Mouse (Mus musculus): Measurements from ENCODE around the gene Tshb. TPM values are rescaled to one million over a fixed set of nuclear protein-coding genes. Genes with fewer than 3 reads are reported as not detected.

Gene Tshb
- polyA plus RNA-seq, 1 experiment from 2014 or later = not detected

- WGBS = under 1% methylated on average over 33 of the region's 33 CpGs
- Histone ChIP-seq H3K9me3 (no peaks in the 10 kb centered on the region), H3K4me1 (replicated peaks) (peaks cover 45% of the 10 kb centered on the region), H3K4me3 (peak overlapping the region; percentile 86), H3K27me3 (ENCODE audit: insufficient read depth, poor library complexity, severe bottlenecking) (peaks cover 20% of the 10 kb centered on the region), H3K36me3 (no peaks in the 10 kb centered on the region), H3K27ac (peak overlapping the region; percentile 92)
- peak; percentile 49 for DNase-seq (ENCODE audit: low spot score)
These were observed 47.4 kb downstream of the Tshb start for GRCm38 (mm10) chr3:102735031-102735558.

GRCm38 (mm10) chr3:102734313-102735030 lies 48.0 kb downstream of the Tshb start, which contains the start of gene Tspan2:
TSS of gene Tspan2 (plus strand) at chr3:102734529.
- Histone ChIP-seq H3K27ac (peak within 1 kb of the TSS; percentile 92), H3K4me3 (peak within 1 kb of the TSS; percentile 86), H3K27me3 (ENCODE audit: insufficient read depth, poor library complexity, severe bottlenecking) (peaks cover 20% of the 10 kb centered on the region), H3K4me1 (replicated peaks) (peaks cover 45% of the 10 kb centered on the region), H3K9me3 (no peaks in the 10 kb centered on the region), H3K36me3 (no peaks in the 10 kb centered on the region)
- WGBS = under 1% methylated on average over 54 of the region's 54 CpGs
- DNase-seq (ENCODE audit: low spot score) = peak; percentile 76

GRCm38 (mm10) chr3:102733936-102734312 lies 48.6 kb downstream of the Tshb start:
- no peak for DNase-seq (ENCODE audit: low spot score)
- peaks cover 20% of the 10 kb centered on the region for H3K27me3 ChIP-seq (ENCODE audit: insufficient read depth, poor library complexity, severe bottlenecking)
- peak overlapping the region; percentile 86 for H3K4me3 ChIP-seq
- H3K9me3 ChIP-seq = no peaks in the 10 kb centered on the region
- no peaks in the 10 kb centered on the region for H3K36me3 ChIP-seq
- WGBS = 44% methylated on average over 6 of the region's 6 CpGs
- H3K4me1 ChIP-seq (replicated peaks) = peaks cover 43% of the 10 kb centered on the region
- peak overlapping the region; percentile 92 for H3K27ac ChIP-seq

GRCm38 (mm10) chr3:102733050-102733449 lies 49.5 kb downstream of the Tshb start:
- no peak overlapping the region for H3K27ac ChIP-seq
- DNase-seq (ENCODE audit: low spot score) = no peak
- no peak overlapping the region for H3K4me3 ChIP-seq
- H3K27me3 ChIP-seq (ENCODE audit: insufficient read depth, poor library complexity, severe bottlenecking) = peaks cover 20% of the 10 kb centered on the region
- 93% methylated on average over 3 of the region's 3 CpGs for WGBS
- no peaks in the 10 kb centered on the region for H3K9me3 ChIP-seq
- H3K4me1 ChIP-seq (replicated peaks) = peaks cover 36% of the 10 kb centered on the region
- H3K36me3 ChIP-seq = no peaks in the 10 kb centered on the region

GRCm38 (mm10) chr3:102732619-102733018 lies 49.9 kb downstream of the Tshb start:
- Histone ChIP-seq H3K36me3 (no peaks in the 10 kb centered on the region), H3K4me1 (replicated peaks) (peaks cover 35% of the 10 kb centered on the region), H3K9me3 (no peaks in the 10 kb centered on the region), H3K4me3 (no peak overlapping the region), H3K27ac (no peak overlapping the region), H3K27me3 (ENCODE audit: insufficient read depth, poor library complexity, severe bottlenecking) (peaks cover 20% of the 10 kb centered on the region)
- 89% methylated on average over 4 of the region's 4 CpGs for WGBS
- no peak for DNase-seq (ENCODE audit: low spot score)

- Histone ChIP-seq H3K9me3 (no peaks in the 10 kb centered on the region), H3K4me1 (replicated peaks) (peaks cover 24% of the 10 kb centered on the region), H3K27me3 (ENCODE audit: insufficient read depth, poor library complexity, severe bottlenecking) (peaks cover 20% of the 10 kb centered on the region), H3K36me3 (no peaks in the 10 kb centered on the region), H3K4me3 (no peak overlapping the region), H3K27ac (no peak overlapping the region)
- no peak for DNase-seq (ENCODE audit: low spot score)
- 78% methylated on average over 3 of the region's 3 CpGs for WGBS
These were observed 51.4 kb downstream of the Tshb start for GRCm38 (mm10) chr3:102731112-102731511.

- peaks cover 15% of the 10 kb centered on the region for H3K27me3 ChIP-seq (ENCODE audit: insufficient read depth, poor library complexity, severe bottlenecking)
- no peak overlapping the region for H3K27ac ChIP-seq
- DNase-seq (ENCODE audit: low spot score) = no peak
- H3K4me1 ChIP-seq (replicated peaks) = peaks cover 7% of the 10 kb centered on the region
- 69% methylated on average over 5 of the region's 5 CpGs for WGBS
- no peaks in the 10 kb centered on the region for H3K36me3 ChIP-seq
- H3K4me3 ChIP-seq = no peak overlapping the region
- no peaks in the 10 kb centered on the region for H3K9me3 ChIP-seq
These were observed 53.1 kb downstream of the Tshb start for GRCm38 (mm10) chr3:102729416-102729815.

Other genes with a start within 250 kb of the Tshb start
- 9.1 and 10.4 TPM in 2 replicates for gene Tspan2, start 48.2 kb downstream of the Tshb start, polyA plus RNA-seq (2016; fragmentation: Nextera tagmentation; extraction: Ambion mirVana)
- gene Sycp1, start 153.4 kb upstream of the Tshb start, polyA plus RNA-seq (2016; fragmentation: Nextera tagmentation; extraction: Ambion mirVana) = not detected in 2 replicates
- gene Nr1h5, start 181.4 kb upstream of the Tshb start, polyA plus RNA-seq (2016; fragmentation: Nextera tagmentation; extraction: Ambion mirVana) = not detected in 2 replicates
- gene Sike1, start 213.0 kb upstream of the Tshb start, polyA plus RNA-seq (2016; fragmentation: Nextera tagmentation; extraction: Ambion mirVana) = 72.2 and 77.5 TPM in 2 replicates
- 362 and 433 TPM in 2 replicates for gene Csde1, start 237.7 kb upstream of the Tshb start, polyA plus RNA-seq (2016; fragmentation: Nextera tagmentation; extraction: Ambion mirVana)

All from hindbrain, embryonic 10.5 days (tissue).